Mouse (Mus musculus) megakaryocyte, embryonic 14.5 days (primary cell): ENCODE data around the gene Prss34. TPM values are rescaled to one million over a fixed set of nuclear protein-coding genes. Genes with fewer than 3 reads are reported as not detected.

Experiments
- H3K27me3 ChIP-seq: replicated peaks from 2 replicates; pipeline ENCODE3; 2012; ENCODE audit warnings: inconsistent platforms
- H3K36me3 ChIP-seq: replicated peaks from 2 replicates; pipeline ENCODE3; 2012; ENCODE audit warnings: low read length, inconsistent platforms, mixed read lengths
- H3K4me1 ChIP-seq: 2 replicates; pipeline ENCODE4 v1.6.1; 2012; ENCODE audit warnings: inconsistent platforms
- H3K4me3 ChIP-seq: replicated peaks from 2 replicates; pipeline ENCODE3; 2012; ENCODE audit warnings: moderate library complexity, mild to moderate bottlenecking, inconsistent platforms
- H3K9me3 ChIP-seq: 2 replicates; pipeline ENCODE4 v1.6.1; 2012; ENCODE audit warnings: inconsistent platforms
- FLI1 ChIP-seq: IDR thresholded peaks from 2 replicates; pipeline ENCODE4 v1.6.1; 2012; ENCODE audit warnings: low read length, inconsistent platforms, mixed read lengths
- GATA1 ChIP-seq: IDR thresholded peaks from 3 replicates; pipeline ENCODE4 v1.6.1; 2012; ENCODE audit warnings: mixed read lengths, low read length, inconsistent platforms, borderline replicate concordance
- polyA plus RNA-seq: library from polyadenylated mRNA; stranded (reverse); fragments of >175 nt; gene quantifications from 2 replicates; pipeline ENCODE4 v1.2.3, GENCODE M21; 2012; ENCODE audit warnings: low replicate concordance; ENCODE audit not compliant: insufficient read depth

The Prss34 gene
- polyA plus RNA-seq, 1 experiment: 34.1 TPM

- peaks cover 10% of the 10 kb centered on the region for H3K4me1 ChIP-seq
- H3K4me3 ChIP-seq: no peak overlapping the region
- H3K36me3 ChIP-seq: no peaks in the 10 kb centered on the region
- H3K9me3 ChIP-seq: no peaks in the 10 kb centered on the region
- H3K27me3 ChIP-seq: peaks cover 67% of the 10 kb centered on the region
- no peak for TF ChIP-seq FLI1
- TF ChIP-seq GATA1: no peak
Measured at GRCm38 (mm10) chr17:25294111-25294510, 4.1 kb upstream of the Prss34 start.

DNA sequence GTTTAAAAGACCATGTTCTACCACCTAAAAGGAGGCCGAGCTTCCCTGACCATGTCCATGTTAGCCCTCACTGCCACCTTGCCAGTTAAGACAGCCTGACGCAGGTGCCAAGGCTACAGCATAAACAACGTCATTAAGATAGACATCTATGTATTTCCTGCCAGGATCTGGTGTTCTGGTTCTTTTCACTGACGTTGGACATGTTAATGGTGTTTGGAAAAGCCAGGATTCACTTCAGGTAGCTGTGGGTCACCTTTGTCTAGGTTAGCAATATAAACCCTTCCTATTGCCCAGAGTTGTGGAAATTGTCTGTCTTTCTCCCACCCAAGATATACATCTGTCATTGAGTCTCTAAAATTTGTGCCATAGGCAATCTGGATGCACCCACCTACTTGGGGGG, 10.2 kb downstream of the Prss34 start, which contains the start of gene Prss28:
TSS of gene Prss28 (plus strand) at position 301 of the 400 bp plus-strand sequence.
- Histone ChIP-seq H3K36me3 (no peaks in the 10 kb centered on the region), H3K27me3 (peaks cover 64% of the 10 kb centered on the region), H3K4me3 (no peak within 1 kb of the TSS), H3K9me3 (no peaks in the 10 kb centered on the region), H3K4me1 (no peaks in the 10 kb centered on the region)
- TF ChIP-seq FLI1: no peak

- no peaks in the 10 kb centered on the region for H3K4me1 ChIP-seq
- H3K27me3 ChIP-seq: peaks cover 73% of the 10 kb centered on the region
- H3K4me3 ChIP-seq: no peak within 1 kb of the TSS
- H3K9me3 ChIP-seq: no peaks in the 10 kb centered on the region
- TF ChIP-seq FLI1 (no peak), GATA1 (no peak)
- H3K36me3 ChIP-seq: no peaks in the 10 kb centered on the region
Measured at GRCm38 (mm10) chr17:25318354-25318753, 20.2 kb downstream of the Prss34 start, which contains the start of gene Prss29. Gene Prss29 (plus strand): TSS chr17:25318654.

DNA sequence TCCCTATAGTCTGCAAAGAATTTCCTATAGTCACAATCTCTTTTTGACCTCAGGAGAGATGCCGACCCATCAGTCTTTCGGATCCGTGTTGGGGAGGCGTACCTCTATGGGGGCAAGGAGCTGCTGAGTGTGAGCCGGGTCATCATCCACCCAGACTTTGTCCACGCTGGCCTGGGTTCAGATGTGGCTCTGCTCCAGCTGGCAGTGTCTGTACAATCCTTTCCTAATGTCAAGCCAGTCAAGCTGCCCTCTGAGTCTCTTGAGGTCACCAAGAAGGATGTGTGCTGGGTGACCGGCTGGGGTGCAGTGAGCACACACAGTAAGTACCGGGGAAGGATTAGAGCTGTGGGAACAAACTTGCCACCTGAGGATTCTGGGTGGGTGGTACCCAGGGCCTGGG, 22.6 kb downstream of the Prss34 start:
- H3K9me3 ChIP-seq: no peaks in the 10 kb centered on the region
- TF ChIP-seq GATA1 (no peak), FLI1 (no peak)
- H3K36me3 ChIP-seq: no peaks in the 10 kb centered on the region
- no peaks in the 10 kb centered on the region for H3K4me1 ChIP-seq
- peaks cover 65% of the 10 kb centered on the region for H3K27me3 ChIP-seq
- no peak overlapping the region for H3K4me3 ChIP-seq

GRCm38 (mm10) chr17:25322930-25323329, 24.7 kb downstream of the Prss34 start:
- H3K36me3 ChIP-seq: no peaks in the 10 kb centered on the region
- H3K9me3 ChIP-seq: no peaks in the 10 kb centered on the region
- TF ChIP-seq FLI1 (no peak), GATA1 (no peak)
- H3K4me1 ChIP-seq: no peaks in the 10 kb centered on the region
- no peak overlapping the region for H3K4me3 ChIP-seq
- H3K27me3 ChIP-seq: peaks cover 56% of the 10 kb centered on the region

DNA sequence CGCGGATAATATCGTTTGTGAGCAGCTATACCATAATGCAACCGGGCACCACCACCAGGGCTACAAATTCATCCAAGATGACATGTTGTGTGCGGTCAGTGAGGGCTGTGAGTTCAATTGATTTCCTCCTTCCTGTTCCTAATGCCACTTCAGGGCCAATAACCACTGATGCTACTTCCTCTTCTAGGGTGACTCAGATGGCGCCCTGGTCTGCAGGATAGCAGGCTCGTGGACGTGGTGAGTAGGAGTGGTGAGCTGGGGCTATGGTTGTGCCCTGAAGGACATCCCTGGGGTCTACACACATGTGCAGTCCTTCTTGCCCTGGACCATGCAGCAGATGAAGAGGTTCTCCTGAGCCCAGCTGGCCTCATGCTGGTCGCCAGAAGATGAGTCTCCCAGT, 34.1 kb downstream of the Prss34 start:
- H3K4me1 ChIP-seq: no peaks in the 10 kb centered on the region; the same call in 1 of the 2 replicates
- H3K9me3 ChIP-seq: peaks cover 3% of the 10 kb centered on the region; the same call in 1 of the 2 replicates
- no peak overlapping the region for H3K4me3 ChIP-seq
- peaks cover 78% of the 10 kb centered on the region for H3K27me3 ChIP-seq
- no peak for TF ChIP-seq GATA1
- no peak for TF ChIP-seq FLI1
- no peaks in the 10 kb centered on the region for H3K36me3 ChIP-seq

GRCm38 (mm10) chr17:25333943-25334342, 35.7 kb downstream of the Prss34 start:
- H3K4me1 ChIP-seq: no peaks in the 10 kb centered on the region; the same call in 1 of the 2 replicates
- H3K4me3 ChIP-seq: no peak overlapping the region
- H3K27me3 ChIP-seq: peaks cover 78% of the 10 kb centered on the region
- no peak for TF ChIP-seq GATA1
- no peak for TF ChIP-seq FLI1
- no peaks in the 10 kb centered on the region for H3K36me3 ChIP-seq
- H3K9me3 ChIP-seq: peaks cover 20% of the 10 kb centered on the region

DNA sequence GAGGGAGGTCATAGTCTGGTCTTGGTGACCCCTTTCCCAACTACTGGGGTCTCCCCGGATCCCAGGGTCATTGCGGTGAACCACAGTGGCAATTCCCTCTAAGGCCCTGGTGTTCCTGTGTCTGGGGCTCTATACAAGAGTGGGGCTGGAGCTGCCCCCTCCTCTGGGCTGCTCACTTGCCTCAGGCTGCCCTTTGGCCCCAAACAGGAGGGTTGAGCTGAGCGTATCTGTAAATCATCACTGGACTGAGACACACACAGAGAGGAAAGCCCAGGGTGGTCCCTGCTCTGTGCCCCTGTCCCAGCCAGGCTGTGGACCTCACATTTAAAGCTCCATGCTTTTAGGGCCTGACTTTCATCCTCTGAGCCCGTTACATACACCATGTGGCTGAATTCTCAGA, 40.0 kb downstream of the Prss34 start:
- Histone ChIP-seq H3K9me3 (peaks cover 28% of the 10 kb centered on the region), H3K4me3 (no peak overlapping the region), H3K27me3 (peaks cover 57% of the 10 kb centered on the region), H3K36me3 (no peaks in the 10 kb centered on the region), H3K4me1 (no peaks in the 10 kb centered on the region)
- TF ChIP-seq FLI1: no peak

DNA sequence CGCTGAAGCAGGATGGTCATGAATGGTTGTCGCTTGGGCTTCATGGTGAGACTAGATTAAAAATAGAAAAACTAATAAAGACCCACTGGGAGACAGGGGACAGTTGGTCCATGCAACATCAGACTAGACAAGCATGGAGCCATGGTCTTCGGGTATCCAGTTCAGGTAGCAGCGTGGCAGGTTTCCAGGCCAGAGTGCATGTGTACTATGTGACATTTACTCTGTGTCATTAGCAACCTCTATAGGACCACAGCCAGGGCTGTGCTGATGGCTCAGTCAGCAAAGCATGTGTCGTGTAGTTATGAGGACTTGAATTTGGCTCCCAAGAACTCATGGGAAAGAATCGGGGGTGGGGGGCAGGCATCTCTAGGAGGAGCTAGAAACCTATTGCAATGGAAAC, 41.8 kb downstream of the Prss34 start:
- peaks cover 56% of the 10 kb centered on the region for H3K27me3 ChIP-seq

DNA sequence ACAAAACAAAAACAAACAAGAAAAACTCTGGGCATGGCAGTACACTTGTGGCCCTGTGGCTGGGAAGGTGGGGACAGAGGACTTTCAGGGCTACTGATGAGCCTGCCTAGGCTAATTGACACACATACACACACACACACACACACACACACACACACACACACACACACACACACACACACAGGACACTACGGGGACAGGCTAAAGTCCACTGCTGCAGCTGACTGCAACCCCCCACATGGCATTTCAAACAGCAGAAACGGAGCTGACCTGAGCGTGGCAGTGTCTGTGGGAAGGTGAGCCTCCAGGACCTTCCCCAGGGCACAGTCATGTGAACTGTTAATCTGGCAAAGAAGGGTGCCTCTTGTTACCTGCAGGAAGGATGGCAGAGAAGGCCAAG, 43.3 kb downstream of the Prss34 start:
- peaks cover 59% of the 10 kb centered on the region for H3K27me3 ChIP-seq
- no peaks in the 10 kb centered on the region for H3K36me3 ChIP-seq

More for the DNA sequence above, 41.8 kb downstream of the Prss34 start:
- Histone ChIP-seq H3K4me1 (no peaks in the 10 kb centered on the region), H3K4me3 (no peak overlapping the region), H3K9me3 (peaks cover 28% of the 10 kb centered on the region), H3K36me3 (no peaks in the 10 kb centered on the region)
- TF ChIP-seq FLI1: no peak

GRCm38 (mm10) chr17:25345462-25345861, 47.3 kb downstream of the Prss34 start, which contains the start of gene Tpsab1:
Gene Tpsab1 (minus strand): TSS chr17:25345562.
- H3K4me1 ChIP-seq: no peaks in the 10 kb centered on the region
- TF ChIP-seq FLI1 (no peak), GATA1 (no peak)
- no peak within 1 kb of the TSS for H3K4me3 ChIP-seq
- peaks cover 61% of the 10 kb centered on the region for H3K27me3 ChIP-seq
- no peaks in the 10 kb centered on the region for H3K9me3 ChIP-seq
- H3K36me3 ChIP-seq: no peaks in the 10 kb centered on the region

More for the DNA sequence above, 43.3 kb downstream of the Prss34 start:
- Histone ChIP-seq H3K9me3 (peaks cover 28% of the 10 kb centered on the region), H3K4me3 (no peak overlapping the region), H3K4me1 (no peaks in the 10 kb centered on the region)
- TF ChIP-seq GATA1 (no peak), FLI1 (no peak)

Other genes with a start within 250 kb of the Prss34 start
- gene Tmem204, start 214.8 kb upstream of the Prss34 start, polyA plus RNA-seq: not detected in 2 replicates
- gene Telo2, start 182.4 kb upstream of the Prss34 start, polyA plus RNA-seq: 9.1 and 27.2 TPM in 2 replicates
- gene Ptx4, start 177.6 kb upstream of the Prss34 start, polyA plus RNA-seq: 0.12 TPM in 1 of 2 replicates, not detected in the other
- gene Clcn7, start 165.0 kb upstream of the Prss34 start, polyA plus RNA-seq: 17.8 and 22.0 TPM in 2 replicates
- not detected in 2 replicates for gene Ccdc154, start 135.9 kb upstream of the Prss34 start, polyA plus RNA-seq
- not detected in 2 replicates for gene Gm38655, start 122.9 kb upstream of the Prss34 start, polyA plus RNA-seq
- 31.5 and 33.2 TPM in 2 replicates for gene BC003965, start 113.8 kb upstream of the Prss34 start, polyA plus RNA-seq
- gene Unkl, start 110.0 kb upstream of the Prss34 start, polyA plus RNA-seq: 20.2 and 51.9 TPM in 2 replicates
- 27.2 and 30.1 TPM in 2 replicates for gene Gnptg, start 58.3 kb upstream of the Prss34 start, polyA plus RNA-seq
- gene Tsr3, start 58.2 kb upstream of the Prss34 start, polyA plus RNA-seq: 12.5 and 25.4 TPM in 2 replicates
- 1.7 and 2.7 TPM in 2 replicates for gene Baiap3, start 42.0 kb upstream of the Prss34 start, polyA plus RNA-seq
- 72.7 and 190 TPM in 2 replicates for gene Ube2i, start 23.8 kb upstream of the Prss34 start, polyA plus RNA-seq
- 0.68 TPM in 1 of 2 replicates, not detected in the other for gene Prss28, start 10.3 kb downstream of the Prss34 start, polyA plus RNA-seq
- gene Prss29, start 20.3 kb downstream of the Prss34 start, polyA plus RNA-seq: not detected in 2 replicates
- 0.23 TPM in 1 of 2 replicates, not detected in the other for gene Tpsab1, start 47.2 kb downstream of the Prss34 start, polyA plus RNA-seq
- gene Tpsb2, start 67.9 kb downstream of the Prss34 start, polyA plus RNA-seq: 0.26 TPM in 1 of 2 replicates, not detected in the other
- gene Tpsg1, start 70.9 kb downstream of the Prss34 start, polyA plus RNA-seq: not detected in 2 replicates
- not detected in 2 replicates for gene Cacna1h, start 135.4 kb downstream of the Prss34 start, polyA plus RNA-seq
- not detected in 2 replicates for gene Tekt4, start 156.2 kb downstream of the Prss34 start, polyA plus RNA-seq
- not detected in 2 replicates for gene Sstr5, start 198.9 kb downstream of the Prss34 start, polyA plus RNA-seq